Mouse (Mus musculus) Patski (cell line): Measurements from ENCODE around the gene Mterf2. TPM values are rescaled to one million over a fixed set of nuclear protein-coding genes. Genes with fewer than 3 reads are reported as not detected.

ENCODE experiments used
- ATAC-seq: fragments of 100-300 bp; one replicate; pipeline ENCODE4 v1.8.0; 2021
- CTCF ChIA-PET: fragments of 350-600 bp; sonication (Branson Sonifier 250); formaldehyde crosslinking; loops from one replicate; lab custom pipeline; 2022; ENCODE audit warnings: inconsistent platforms; lab: Charles Lee
- POLR2A ChIA-PET: fragments of 350-600 bp; sonication (Branson Sonifier 250); formaldehyde crosslinking; loops from one replicate; lab custom pipeline; 2022; ENCODE audit warnings: antibody characterized with exemption, inconsistent platforms; lab: Charles Lee
- DNase-seq: peaks from one replicate; pipeline ENCODE4 v3.0.0-alpha.2; 2011; ENCODE audit warnings: low read depth, low spot score
- H3K27me3 ChIP-seq: fragments of 371-371 bp; one replicate; pipeline ENCODE4 v1.5.1; 2021
- CTCF ChIP-seq: fragments of 100-300 bp; IDR thresholded peaks from one replicate; pipeline ENCODE4 v1.5.1; 2021
- in situ Hi-C: fragments of 300-500 bp; cut with MboI; formaldehyde crosslinking; loops from 3 replicates; pipeline ENCODE4 v1.11.1; 2018; ENCODE audit warnings: low pct_unique_long_range_greater_than_20kb, mixed read lengths
- polyA plus RNA-seq: library from polyadenylated mRNA; unstranded; gene quantifications from one replicate; pipeline ENCODE4 v1.2.3, GENCODE M21; 2021

Gene Mterf2
- polyA plus RNA-seq = 12.3 TPM

DNA sequence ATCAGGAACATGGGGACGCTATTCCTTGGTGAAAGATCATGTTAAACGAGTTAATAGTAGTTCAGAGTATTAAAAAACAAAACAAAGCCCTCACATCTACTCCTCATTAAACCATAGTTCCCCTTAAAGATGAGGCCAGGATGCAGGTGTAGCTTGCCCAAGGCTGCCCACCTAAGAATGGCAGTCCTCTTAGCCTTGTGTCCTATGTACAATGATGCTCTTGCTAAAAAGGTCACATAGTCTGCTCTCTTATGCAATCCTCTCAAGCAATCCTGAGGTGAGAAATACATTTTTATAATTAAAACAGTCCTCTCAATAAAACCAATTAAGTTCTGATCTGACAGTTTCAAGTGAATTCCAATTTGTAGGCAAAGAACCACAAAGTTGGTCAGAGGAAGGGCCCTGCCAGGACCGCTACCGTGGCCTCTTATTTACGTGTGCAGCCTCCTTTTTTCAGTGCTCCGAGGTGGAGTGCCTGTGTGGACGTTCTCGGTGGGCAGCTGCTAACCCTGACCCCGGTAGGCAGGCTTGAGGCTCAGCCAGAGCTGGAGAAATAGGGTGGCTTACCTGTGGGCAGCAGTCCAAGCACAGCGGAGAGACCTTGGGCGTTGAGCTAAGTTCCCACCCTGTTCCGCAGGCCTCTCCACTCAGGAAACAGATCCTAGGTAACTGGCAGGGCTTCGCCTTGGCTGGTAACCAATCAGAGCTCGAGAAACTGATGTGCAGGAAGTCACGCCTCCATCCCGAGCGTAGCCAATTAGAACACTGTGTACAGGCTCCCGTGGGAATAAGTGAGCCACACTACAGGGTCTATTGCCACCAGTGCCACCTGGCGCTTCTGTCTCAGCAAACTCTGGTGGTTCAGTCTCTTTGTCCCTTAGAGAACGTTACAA is at the start of gene Mterf2:
TSS of gene Mterf2 (minus strand) at position 633 of the 893 bp plus-strand sequence.
- ATAC-seq (peak; percentile 99), DNase-seq (peak; percentile 81)
- in situ Hi-C loops = no loop called here
- TF ChIP-seq CTCF = no peak
- H3K27me3 ChIP-seq = no peaks in the 10 kb centered on the region
- ChIA-PET CTCF (interaction anchor here (0.6 to 1.8 kb wide), 3 partner anchors 9 to 14 kb away, joined by 3 to 8 read pairs (median 4); no protein-coding TSS in a partner anchor), POLR2A (interaction anchor here (0.7 kb wide), 1 partner anchor 12 kb away, joined by 3 read pairs; no protein-coding TSS in a partner anchor)

DNA sequence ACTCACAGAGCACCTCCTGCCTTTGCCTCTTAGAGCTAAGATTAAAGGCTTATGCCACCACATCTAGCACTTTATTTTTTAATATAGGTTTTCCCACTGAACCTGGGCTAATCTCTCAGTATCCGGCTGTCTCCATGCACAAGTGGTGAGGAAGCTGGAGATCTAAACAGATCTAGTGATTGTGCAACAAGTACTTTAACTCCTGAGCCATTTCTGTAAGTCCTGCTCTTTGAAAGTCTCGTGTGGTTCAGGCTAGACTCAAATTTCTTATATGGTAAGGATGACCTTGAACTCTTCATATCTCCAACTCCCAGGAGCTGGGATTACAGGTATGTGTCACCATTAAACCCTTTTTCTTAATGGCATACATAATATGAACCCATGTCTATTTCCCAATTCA is 48.8 kb upstream of the Mterf2 start:
- CTCF ChIA-PET = no interaction called here
- ATAC-seq (no peak), DNase-seq (no peak)
- TF ChIP-seq CTCF = no peak
- in situ Hi-C loops = no loop called here
- POLR2A ChIA-PET = no interaction called here
- H3K27me3 ChIP-seq = no peaks in the 10 kb centered on the region

DNA sequence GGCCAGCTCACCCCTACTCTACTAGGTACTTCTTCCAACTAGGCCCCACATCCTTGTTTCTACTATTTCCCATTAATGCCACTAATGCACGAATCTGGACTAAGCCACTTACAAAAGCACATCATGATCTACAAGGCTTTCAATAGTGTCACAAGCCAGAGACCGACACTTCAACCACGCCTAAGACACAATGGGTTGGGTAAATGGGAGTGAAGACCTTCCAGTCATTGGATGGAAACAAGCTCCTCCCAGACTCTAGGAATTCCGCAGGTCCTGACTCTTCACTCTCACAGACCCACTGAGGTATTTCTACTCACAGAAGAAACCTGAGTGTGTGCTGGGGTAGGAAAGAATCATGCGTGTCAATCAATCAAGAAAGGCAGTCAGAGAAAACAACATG is 37.5 kb upstream of the Mterf2 start:
- H3K27me3 ChIP-seq = no peaks in the 10 kb centered on the region
- no peak for TF ChIP-seq CTCF
- CTCF ChIA-PET = interaction anchor here (1.5 to 2.5 kb wide), 2 partner anchors 9 to 12 kb away, joined by 6 to 11 read pairs; no protein-coding TSS in a partner anchor
- no peak for ATAC-seq
- in situ Hi-C loops = no loop called here
- POLR2A ChIA-PET = no interaction called here
- DNase-seq = no peak

DNA sequence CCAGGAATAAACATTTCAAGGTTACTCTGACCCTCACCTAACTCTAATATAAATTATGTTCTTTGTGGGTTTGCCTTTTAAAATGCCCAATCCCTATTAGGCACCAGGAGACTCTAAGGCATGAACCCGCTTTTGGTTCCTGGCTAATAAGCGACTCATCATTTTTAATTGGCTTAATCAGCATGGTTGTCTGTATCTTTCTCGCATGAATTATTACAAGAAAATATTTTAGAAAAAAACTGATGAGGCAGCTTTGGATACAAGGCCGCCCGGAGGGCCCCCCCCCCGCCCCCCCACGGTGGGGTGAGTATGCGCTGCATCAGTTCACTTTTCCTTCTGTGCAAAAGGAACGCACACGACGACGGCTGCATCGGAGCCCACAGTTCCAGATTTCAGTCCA is 37.0 kb upstream of the Mterf2 start:
- no peaks in the 10 kb centered on the region for H3K27me3 ChIP-seq
- TF ChIP-seq CTCF = no peak
- ATAC-seq = no peak
- in situ Hi-C loops = no loop called here
- ChIA-PET POLR2A (no interaction called here), CTCF (interaction anchor here (2.5 kb wide), 1 partner anchor 11 kb away, joined by 11 read pairs; no protein-coding TSS in a partner anchor)
- DNase-seq = no peak

DNA sequence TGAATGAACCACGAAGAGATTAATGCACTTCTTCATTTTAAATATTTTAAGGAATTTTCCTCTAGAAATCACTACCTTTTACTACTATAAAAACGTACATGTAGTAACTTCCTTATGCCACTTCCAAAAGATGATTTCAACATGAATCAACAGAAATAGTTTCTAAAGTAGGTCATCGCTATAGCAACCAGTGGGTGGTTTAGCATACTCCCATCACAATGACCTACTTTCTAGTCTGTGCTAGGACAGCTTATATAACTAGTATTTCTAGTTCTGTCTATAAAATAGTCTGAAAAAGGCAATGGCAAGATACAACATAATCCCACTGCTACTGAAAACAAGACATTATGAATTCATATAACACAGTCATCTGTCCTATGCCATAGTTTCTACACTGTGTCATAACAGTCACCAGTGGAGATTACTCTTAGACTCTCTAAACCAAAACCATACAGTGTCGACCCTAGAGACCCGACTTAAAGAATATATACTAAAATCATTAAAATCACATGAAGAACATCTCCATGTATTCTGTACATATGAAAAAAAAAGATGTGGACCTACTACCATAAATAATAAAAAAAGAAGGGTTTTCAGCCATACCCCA is 34.0 kb upstream of the Mterf2 start:
- POLR2A ChIA-PET = no interaction called here
- H3K27me3 ChIP-seq = no peaks in the 10 kb centered on the region
- DNase-seq (no peak), ATAC-seq (no peak)
- CTCF ChIA-PET = interaction anchor here (1.1 kb wide), 1 partner anchor 9 kb away, joined by 4 read pairs; no protein-coding TSS in a partner anchor
- TF ChIP-seq CTCF = no peak
- in situ Hi-C loops = no loop called here

DNA sequence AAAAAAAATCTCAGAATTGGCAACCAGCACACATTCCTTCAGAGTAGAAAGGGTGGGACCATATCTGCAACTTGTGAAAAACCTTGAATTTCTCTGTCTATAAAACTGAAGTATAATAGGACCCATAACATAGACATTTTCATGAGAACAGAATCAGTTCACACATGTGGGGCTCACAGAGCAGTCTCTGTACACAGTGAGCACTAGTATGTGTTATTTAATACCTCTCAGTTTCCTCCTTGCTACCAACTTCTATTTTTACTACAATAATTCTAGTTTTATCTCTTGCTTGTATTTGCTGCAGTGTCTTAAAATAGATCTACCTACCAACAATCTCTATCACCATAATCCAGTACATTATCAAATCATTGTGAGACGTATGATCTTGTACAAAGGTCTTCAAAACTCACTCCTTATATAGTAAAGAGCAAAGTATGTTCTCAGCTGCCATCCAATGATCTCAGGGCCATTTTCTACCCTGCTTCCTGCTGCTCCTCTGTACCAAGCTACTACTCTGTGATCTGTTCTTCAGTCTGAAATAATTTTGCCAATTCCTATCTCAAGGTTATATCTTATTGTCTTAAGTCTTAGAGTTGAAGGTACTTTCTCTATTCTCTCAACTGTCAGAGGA is 32.3 kb upstream of the Mterf2 start:
- CTCF ChIA-PET = interaction anchor here (0.8 kb wide), 1 partner anchor 18 kb away, joined by 3 read pairs; no protein-coding TSS in a partner anchor

DNA sequence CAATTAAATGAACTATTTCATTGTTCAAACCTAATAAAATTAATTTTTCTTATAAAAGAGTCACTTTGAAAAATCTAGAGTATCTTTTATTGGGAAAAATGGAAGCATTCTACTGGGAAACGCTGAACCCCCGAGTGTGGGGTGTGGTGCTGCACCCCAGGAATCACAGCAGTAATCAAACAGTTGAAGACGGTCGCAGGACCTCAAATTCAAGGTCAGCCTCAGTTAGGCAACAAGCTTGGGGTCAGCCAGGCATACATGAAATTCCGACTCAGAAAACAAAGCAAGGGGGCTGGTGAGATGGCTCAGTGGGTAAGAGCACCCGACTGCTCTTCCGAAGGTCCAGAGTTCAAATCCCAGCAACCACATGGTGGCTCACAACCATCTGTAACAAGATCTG is 29.6 kb upstream of the Mterf2 start:
- DNase-seq = no peak
- H3K27me3 ChIP-seq = no peaks in the 10 kb centered on the region
- no peak for TF ChIP-seq CTCF
- ATAC-seq = no peak
- in situ Hi-C loops = no loop called here
- CTCF ChIA-PET = interaction anchor here (1.2 to 3.6 kb wide), 3 partner anchors 9 to 493 kb away, joined by 3 to 14 read pairs (median 6); partner anchors contain the start of gene Cry1
- POLR2A ChIA-PET = interaction anchor here (0.6 to 0.7 kb wide), 2 partner anchors 27 to 516 kb away, joined by 3 to 5 read pairs; no protein-coding TSS in a partner anchor

More for the DNA sequence above, 32.3 kb upstream of the Mterf2 start:
- ATAC-seq (no peak), DNase-seq (no peak)
- no peaks in the 10 kb centered on the region for H3K27me3 ChIP-seq
- in situ Hi-C loops = no loop called here
- TF ChIP-seq CTCF = no peak
- POLR2A ChIA-PET = no interaction called here

DNA sequence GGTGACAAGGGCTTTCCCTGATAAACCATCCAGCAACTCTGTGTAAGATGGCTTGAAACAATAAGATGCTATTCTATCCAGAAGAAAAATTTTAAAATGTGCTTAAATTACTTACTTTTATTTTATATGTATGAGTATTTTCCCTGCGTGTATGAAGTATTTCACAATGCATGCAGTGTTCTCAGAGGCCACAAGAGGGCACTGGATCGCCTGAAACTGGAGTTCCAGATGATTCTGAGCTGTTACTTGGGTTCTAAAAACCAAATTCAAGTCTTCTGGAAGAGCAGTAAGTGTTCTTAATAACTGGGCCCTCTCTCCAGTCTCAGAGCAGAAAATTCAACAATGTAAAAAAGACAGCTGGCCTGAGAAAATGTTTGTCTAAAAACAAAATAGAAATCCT is 26.4 kb upstream of the Mterf2 start:
- no peak for DNase-seq
- POLR2A ChIA-PET = interaction anchor here (1.2 kb wide), 1 partner anchor 29 kb away, joined by 3 read pairs; no protein-coding TSS in a partner anchor
- ATAC-seq = no peak
- no peaks in the 10 kb centered on the region for H3K27me3 ChIP-seq
- in situ Hi-C loops = no loop called here
- CTCF ChIA-PET = interaction anchor here (0.6 to 4.5 kb wide), 15 partner anchors 9 to 67 kb away, joined by 3 to 21 read pairs (median 4); partner anchors contain the start of gene Cry1
- peak; percentile 89 for TF ChIP-seq CTCF

DNA sequence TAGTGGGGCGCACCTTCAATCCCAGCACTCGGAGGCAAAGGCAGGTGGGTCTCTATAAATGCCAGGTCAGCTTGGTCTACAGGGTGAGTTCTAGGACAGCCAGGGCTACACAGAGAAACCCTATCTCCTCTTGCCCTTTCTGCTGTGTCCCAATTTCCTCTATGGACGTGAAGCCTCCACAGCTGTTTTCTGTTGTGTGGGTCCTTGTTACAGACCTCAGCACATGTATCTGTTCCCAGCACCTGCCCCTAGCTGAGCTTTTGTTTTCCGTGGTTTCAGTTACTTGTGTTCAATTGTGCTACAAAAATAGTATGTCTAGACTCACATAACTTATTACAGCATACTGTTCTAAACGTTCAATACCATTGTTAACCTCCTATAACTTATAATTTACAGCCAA is 21.4 kb upstream of the Mterf2 start:
- no peak for DNase-seq
- in situ Hi-C loops = no loop called here
- no peak for ATAC-seq
- CTCF ChIA-PET = no interaction called here
- POLR2A ChIA-PET = no interaction called here
- H3K27me3 ChIP-seq = no peaks in the 10 kb centered on the region
- no peak for TF ChIP-seq CTCF

DNA sequence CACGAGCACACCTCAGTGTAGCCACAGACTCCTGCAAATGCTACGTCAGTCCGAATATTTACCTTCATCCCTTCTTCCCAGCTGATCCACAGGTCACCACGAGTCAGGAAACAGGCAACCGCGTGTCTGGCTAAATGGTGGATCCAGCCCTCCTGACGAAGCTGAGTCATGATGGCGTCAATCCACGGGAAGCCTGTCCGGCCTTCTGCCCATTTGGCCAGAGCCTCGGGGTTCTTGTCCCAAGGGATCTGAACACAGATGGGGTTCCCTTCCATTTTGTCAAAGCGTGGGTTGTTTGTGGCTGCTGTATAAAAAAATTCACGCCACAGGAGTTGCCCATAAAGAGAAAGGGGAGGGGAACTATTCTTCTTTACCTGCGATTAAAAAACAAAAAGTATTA is 18.5 kb upstream of the Mterf2 start:
- in situ Hi-C loops = no loop called here
- DNase-seq (no peak), ATAC-seq (no peak)
- H3K27me3 ChIP-seq = no peaks in the 10 kb centered on the region
- ChIA-PET CTCF (no interaction called here), POLR2A (no interaction called here)
- no peak for TF ChIP-seq CTCF
